Mouse (Mus musculus): ENCODE results near the gene Fastk. TPM values are rescaled to one million over a fixed set of nuclear protein-coding genes. Genes with fewer than 3 reads are reported as not detected.

The Fastk gene
- polyA plus RNA-seq, 1 experiment from 2014 or later, result 96.6 TPM

GRCm38 (mm10) chr5:24426556-24427284 lies 18.4 kb downstream of the Fastk start:
- Histone ChIP-seq H3K9ac (no peak overlapping the region), H3K4me3 (peak overlapping the region; percentile 64), H3K27ac (no peak overlapping the region), H3K36me3 (replicated peaks) (peaks cover 3% of the 10 kb centered on the region; the same call in 1 of the 2 replicates), H3K27me3 (replicated peaks) (peaks cover 7% of the 10 kb centered on the region; the same call in 1 of the 2 replicates), H3K4me1 (peaks cover 59% of the 10 kb centered on the region), H3K4me2 (peak overlapping the region; percentile 91), H3K9me3 (no peaks in the 10 kb centered on the region)
- 8% methylated on average over 9 of the region's 9 CpGs for WGBS
- no peak for ATAC-seq (replicated peaks)

- Histone ChIP-seq H3K9ac (peak overlapping the region; percentile 43; the same call in 1 of the 2 replicates), H3K9me3 (no peaks in the 10 kb centered on the region), H3K27ac (no peak overlapping the region), H3K36me3 (replicated peaks) (peaks cover 2% of the 10 kb centered on the region; the same call in 1 of the 2 replicates), H3K4me1 (peaks cover 60% of the 10 kb centered on the region), H3K4me3 (peak overlapping the region; percentile 64), H3K27me3 (replicated peaks) (peaks cover 7% of the 10 kb centered on the region; the same call in 1 of the 2 replicates), H3K4me2 (peak overlapping the region; percentile 91)
- 1% methylated on average over 10 of the region's 10 CpGs for WGBS
- ATAC-seq (replicated peaks), result no peak
Measured at GRCm38 (mm10) chr5:24426037-24426432, 19.1 kb downstream of the Fastk start.

- Histone ChIP-seq H3K9ac (peak overlapping the region; percentile 43), H3K9me3 (no peaks in the 10 kb centered on the region), H3K36me3 (replicated peaks) (no peaks in the 10 kb centered on the region; the same call in 1 of the 2 replicates), H3K27me3 (replicated peaks) (peaks cover 7% of the 10 kb centered on the region; the same call in 1 of the 2 replicates), H3K4me1 (peaks cover 60% of the 10 kb centered on the region), H3K4me2 (peak overlapping the region; percentile 91), H3K27ac (0 out of 2 replicates have a peak overlapping the region, but pooled peaks have one; percentile 34), H3K4me3 (peak overlapping the region; percentile 64)
- under 1% methylated on average over 29 of the region's 30 CpGs for WGBS
- no peak for ATAC-seq (replicated peaks)
Measured at GRCm38 (mm10) chr5:24425421-24426036, 19.6 kb downstream of the Fastk start.

GRCm38 (mm10) chr5:24424861-24425411 lies 20.2 kb downstream of the Fastk start:
- H3K36me3 ChIP-seq (replicated peaks), result no peaks in the 10 kb centered on the region; the same call in 1 of the 2 replicates
- peaks cover 60% of the 10 kb centered on the region for H3K4me1 ChIP-seq
- H3K4me3 ChIP-seq, result peak overlapping the region; percentile 64
- peaks cover 7% of the 10 kb centered on the region; the same call in 1 of the 2 replicates for H3K27me3 ChIP-seq (replicated peaks)
- H3K9ac ChIP-seq, result peak overlapping the region; percentile 43
- peak overlapping the region; percentile 91 for H3K4me2 ChIP-seq
- peak overlapping the region; percentile 88 for H3K27ac ChIP-seq
- ATAC-seq (replicated peaks), result no peak
- under 1% methylated on average over 57 of the region's 60 CpGs for WGBS
- H3K9me3 ChIP-seq, result no peaks in the 10 kb centered on the region

GRCm38 (mm10) chr5:24424004-24424781 lies 20.9 kb downstream of the Fastk start:
- ATAC-seq (replicated peaks), result peak; percentile 3; the same call in 1 of the 2 replicates
- WGBS, result 15% methylated on average over 21 of the region's 21 CpGs

GRCm38 (mm10) chr5:24423129-24424003 lies 21.7 kb downstream of the Fastk start, which contains the start of the genes Cdk5 and Slc4a2:
Gene Cdk5, minus strand, starts transcription at chr5:24423530.
Gene Slc4a2, plus strand, starts transcription at chr5:24423837.
- H3K4me3 ChIP-seq, result peak within 1 kb of the TSS; percentile 64
- peak within 1 kb of the TSS; percentile 91 for H3K4me2 ChIP-seq
- peak; percentile 95 for ATAC-seq (replicated peaks)
- peak within 1 kb of the TSS; percentile 88 for H3K27ac ChIP-seq
- H3K9me3 ChIP-seq, result no peaks in the 10 kb centered on the region
- H3K36me3 ChIP-seq (replicated peaks), result no peaks in the 10 kb centered on the region; the same call in 1 of the 2 replicates
- peaks cover 56% of the 10 kb centered on the region for H3K4me1 ChIP-seq
- under 1% methylated on average over 46 of the region's 46 CpGs for WGBS
- H3K27me3 ChIP-seq (replicated peaks), result peaks cover 7% of the 10 kb centered on the region; the same call in 1 of the 2 replicates
- peak within 1 kb of the TSS; percentile 75 for H3K9ac ChIP-seq

More at GRCm38 (mm10) chr5:24424004-24424781, 20.9 kb downstream of the Fastk start:
- no peaks in the 10 kb centered on the region; the same call in 1 of the 2 replicates for H3K36me3 ChIP-seq (replicated peaks)
- H3K9ac ChIP-seq, result peak overlapping the region; percentile 65
- peak overlapping the region; percentile 64 for H3K4me3 ChIP-seq
- no peaks in the 10 kb centered on the region for H3K9me3 ChIP-seq
- H3K4me2 ChIP-seq, result peak overlapping the region; percentile 91
- peaks cover 7% of the 10 kb centered on the region; the same call in 1 of the 2 replicates for H3K27me3 ChIP-seq (replicated peaks)
- peaks cover 60% of the 10 kb centered on the region for H3K4me1 ChIP-seq
- H3K27ac ChIP-seq, result peak overlapping the region; percentile 88

GRCm38 (mm10) chr5:24420381-24420780 lies 24.7 kb downstream of the Fastk start:
- no peak overlapping the region for H3K4me3 ChIP-seq
- no peaks in the 10 kb centered on the region for H3K27me3 ChIP-seq (replicated peaks)
- H3K36me3 ChIP-seq (replicated peaks), result no peaks in the 10 kb centered on the region; the same call in 1 of the 2 replicates
- no peaks in the 10 kb centered on the region for H3K9me3 ChIP-seq
- H3K9ac ChIP-seq, result no peak overlapping the region
- ATAC-seq (replicated peaks), result no peak
- H3K4me1 ChIP-seq, result peaks cover 38% of the 10 kb centered on the region
- WGBS, result 94% methylated on average over 9 of the region's 9 CpGs
- H3K4me2 ChIP-seq, result no peak overlapping the region
- H3K27ac ChIP-seq, result no peak overlapping the region

- Histone ChIP-seq H3K4me3 (no peak overlapping the region), H3K4me1 (peaks cover 22% of the 10 kb centered on the region), H3K9ac (no peak overlapping the region), H3K27me3 (replicated peaks) (no peaks in the 10 kb centered on the region), H3K9me3 (no peaks in the 10 kb centered on the region), H3K4me2 (no peak overlapping the region), H3K27ac (no peak overlapping the region), H3K36me3 (replicated peaks) (no peaks in the 10 kb centered on the region; the same call in 1 of the 2 replicates)
- no peak for ATAC-seq (replicated peaks)
- whole genome bisulfite sequencing, result 90% methylated on average over 10 of the region's 10 CpGs
Measured at GRCm38 (mm10) chr5:24417587-24417986, 27.5 kb downstream of the Fastk start.

- Histone ChIP-seq H3K9ac (no peak overlapping the region), H3K4me3 (no peak overlapping the region), H3K36me3 (replicated peaks) (no peaks in the 10 kb centered on the region), H3K4me2 (peak overlapping the region; percentile 34), H3K27ac (no peak overlapping the region), H3K27me3 (replicated peaks) (no peaks in the 10 kb centered on the region), H3K9me3 (no peaks in the 10 kb centered on the region), H3K4me1 (peaks cover 12% of the 10 kb centered on the region)
- 4% methylated on average over 21 of the region's 21 CpGs for WGBS
- ATAC-seq (replicated peaks), result peak; percentile 31
Measured at GRCm38 (mm10) chr5:24416222-24416736, 28.8 kb downstream of the Fastk start.

- H3K4me2 ChIP-seq, result no peak overlapping the region
- no peak overlapping the region for H3K27ac ChIP-seq
- no peak for ATAC-seq (replicated peaks)
- no peaks in the 10 kb centered on the region for H3K27me3 ChIP-seq (replicated peaks)
- peaks cover 12% of the 10 kb centered on the region for H3K4me1 ChIP-seq
- H3K4me3 ChIP-seq, result no peak overlapping the region
- no peaks in the 10 kb centered on the region for H3K36me3 ChIP-seq (replicated peaks)
- 84% methylated on average over 13 of the region's 13 CpGs for WGBS
- H3K9me3 ChIP-seq, result no peaks in the 10 kb centered on the region
- H3K9ac ChIP-seq, result no peak overlapping the region
Measured at GRCm38 (mm10) chr5:24413938-24414337, 31.1 kb downstream of the Fastk start.

Measured in midbrain, embryonic 15.5 days (tissue).